Mouse (Mus musculus): ENCODE data around the gene Auts2. TPM values are rescaled to one million over a fixed set of nuclear protein-coding genes. Genes with fewer than 3 reads are reported as not detected.

Gene Auts2
- polyA plus RNA-seq, 1 experiment from 2014 or later, result 1.8 TPM

DNA sequence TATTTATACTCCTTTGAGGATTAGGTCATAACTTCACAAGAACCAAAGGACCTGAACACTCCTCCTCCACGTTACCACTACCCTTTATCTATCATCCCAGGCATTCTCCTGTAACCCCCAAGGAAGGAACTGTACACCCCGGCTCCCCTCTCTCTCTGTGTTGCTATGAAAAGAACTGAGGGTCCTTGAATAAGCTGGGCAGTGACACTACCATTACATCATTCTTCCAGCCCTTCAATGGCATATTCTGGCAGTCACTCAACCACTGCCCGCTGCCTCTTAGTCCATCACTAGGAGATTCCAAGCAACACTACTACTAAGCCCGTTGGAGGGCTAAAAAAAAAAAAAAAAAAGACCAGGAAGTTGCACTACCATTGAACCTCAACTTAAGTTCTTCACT, 620.4 kb downstream of the Auts2 start:
- 34% methylated on average over 4 of the region's 4 CpGs for WGBS (ENCODE audit: insufficient replicate concordance)
- Histone ChIP-seq H3K36me3 (ENCODE audit: control insufficient read depth, insufficient read depth) (no peaks in the 10 kb centered on the region), H3K4me3 (ENCODE audit: low read depth, low read length) (no peak overlapping the region), H3K4me2 (ENCODE audit: low read depth, low read length) (no peak overlapping the region), H3K27me3 (ENCODE audit: control insufficient read depth, insufficient read depth, low read depth, low read length) (no peaks in the 10 kb centered on the region), H3K9me3 (replicated peaks; ENCODE audit: control insufficient read depth, low read length) (no peaks in the 10 kb centered on the region), H3K27ac (ENCODE audit: low read length) (no peak overlapping the region), H3K4me1 (ENCODE audit: control insufficient read depth, low read depth, low read length) (no peaks in the 10 kb centered on the region; the same call in 1 of the 2 replicates), H3K9ac (ENCODE audit: low read depth, low read length) (no peak overlapping the region)
- no peak for ATAC-seq (ENCODE audit: low read depth)

DNA sequence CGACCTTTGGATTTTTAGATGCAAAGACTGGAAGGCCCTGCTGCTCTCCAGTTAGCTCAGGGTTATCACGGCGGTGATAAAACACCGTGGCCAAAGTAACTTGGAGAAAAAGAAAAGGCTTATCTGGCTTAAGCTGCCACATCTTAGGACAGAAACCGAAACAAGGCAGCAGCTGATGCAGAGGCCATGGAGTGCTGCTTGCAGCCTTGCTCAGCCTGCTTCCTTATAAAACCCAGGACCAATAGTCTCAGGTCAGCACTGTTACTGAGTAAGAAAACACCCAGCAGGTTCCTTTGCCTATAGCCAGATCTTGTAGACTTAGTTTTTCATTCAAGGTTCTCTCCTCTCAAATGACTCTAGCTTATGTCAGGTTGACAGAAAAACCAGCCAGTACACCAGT, 621.0 kb downstream of the Auts2 start:
- ATAC-seq (ENCODE audit: low read depth), result no peak
- H3K9me3 ChIP-seq (replicated peaks; ENCODE audit: control insufficient read depth, low read length), result no peaks in the 10 kb centered on the region
- no peaks in the 10 kb centered on the region; the same call in 1 of the 2 replicates for H3K4me1 ChIP-seq (ENCODE audit: control insufficient read depth, low read depth, low read length)
- H3K4me2 ChIP-seq (ENCODE audit: low read depth, low read length), result no peak overlapping the region
- H3K36me3 ChIP-seq (ENCODE audit: control insufficient read depth, insufficient read depth), result no peaks in the 10 kb centered on the region
- no peak overlapping the region for H3K9ac ChIP-seq (ENCODE audit: low read depth, low read length)
- H3K27ac ChIP-seq (ENCODE audit: low read length), result no peak overlapping the region
- H3K27me3 ChIP-seq (ENCODE audit: control insufficient read depth, insufficient read depth, low read depth, low read length), result no peaks in the 10 kb centered on the region
- H3K4me3 ChIP-seq (ENCODE audit: low read depth, low read length), result no peak overlapping the region
- WGBS (ENCODE audit: insufficient replicate concordance), result 33% methylated on average over 5 of the region's 5 CpGs

DNA sequence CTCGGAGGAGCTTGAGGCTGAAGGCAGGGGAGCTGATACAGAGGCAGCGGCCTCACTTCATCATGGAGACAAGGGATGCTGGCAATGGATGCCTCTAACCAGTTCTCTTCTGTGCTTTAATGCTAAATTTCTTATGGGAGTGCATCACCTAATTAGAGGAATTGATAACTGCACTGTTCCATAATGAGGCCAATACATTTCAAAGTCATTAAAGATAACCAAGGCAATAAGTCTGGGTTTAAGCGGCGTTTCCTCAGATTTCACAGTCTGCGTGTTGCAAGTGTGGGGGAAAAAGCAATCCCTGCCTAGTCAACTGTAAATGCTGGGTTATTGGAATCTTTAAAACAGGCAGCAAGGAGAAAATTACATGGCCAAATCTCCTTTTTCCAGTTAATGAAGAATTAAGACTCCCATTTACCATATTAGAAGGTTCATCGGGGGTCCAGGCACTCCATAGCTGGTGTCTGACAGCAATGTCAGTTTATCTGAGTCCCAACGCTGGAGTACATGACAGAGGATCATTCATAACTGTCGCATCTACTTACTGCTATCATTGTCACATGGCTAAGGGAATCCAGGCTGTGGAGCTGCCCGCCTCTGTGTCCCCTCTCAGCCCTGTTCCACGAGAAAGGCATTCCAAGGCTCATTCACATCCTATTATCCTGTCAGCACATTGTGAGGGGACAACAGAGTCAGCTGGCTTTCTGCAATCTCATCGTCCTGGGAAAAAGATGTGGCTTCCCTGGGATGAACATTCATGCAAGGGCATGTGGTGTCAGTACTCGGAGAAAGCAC, 623.0 kb downstream of the Auts2 start:
- no peak overlapping the region for H3K4me2 ChIP-seq (ENCODE audit: low read depth, low read length)
- H3K9ac ChIP-seq (ENCODE audit: low read depth, low read length), result no peak overlapping the region
- no peak overlapping the region for H3K4me3 ChIP-seq (ENCODE audit: low read depth, low read length)
- no peaks in the 10 kb centered on the region for H3K4me1 ChIP-seq (ENCODE audit: control insufficient read depth, low read depth, low read length)
- H3K36me3 ChIP-seq (ENCODE audit: control insufficient read depth, insufficient read depth), result no peaks in the 10 kb centered on the region
- H3K27ac ChIP-seq (ENCODE audit: low read length), result no peak overlapping the region
- H3K9me3 ChIP-seq (replicated peaks; ENCODE audit: control insufficient read depth, low read length), result no peaks in the 10 kb centered on the region
- 53% methylated on average over 12 of the region's 12 CpGs for WGBS (ENCODE audit: insufficient replicate concordance)
- ATAC-seq (ENCODE audit: low read depth), result no peak
- no peaks in the 10 kb centered on the region for H3K27me3 ChIP-seq (ENCODE audit: control insufficient read depth, insufficient read depth, low read depth, low read length)

DNA sequence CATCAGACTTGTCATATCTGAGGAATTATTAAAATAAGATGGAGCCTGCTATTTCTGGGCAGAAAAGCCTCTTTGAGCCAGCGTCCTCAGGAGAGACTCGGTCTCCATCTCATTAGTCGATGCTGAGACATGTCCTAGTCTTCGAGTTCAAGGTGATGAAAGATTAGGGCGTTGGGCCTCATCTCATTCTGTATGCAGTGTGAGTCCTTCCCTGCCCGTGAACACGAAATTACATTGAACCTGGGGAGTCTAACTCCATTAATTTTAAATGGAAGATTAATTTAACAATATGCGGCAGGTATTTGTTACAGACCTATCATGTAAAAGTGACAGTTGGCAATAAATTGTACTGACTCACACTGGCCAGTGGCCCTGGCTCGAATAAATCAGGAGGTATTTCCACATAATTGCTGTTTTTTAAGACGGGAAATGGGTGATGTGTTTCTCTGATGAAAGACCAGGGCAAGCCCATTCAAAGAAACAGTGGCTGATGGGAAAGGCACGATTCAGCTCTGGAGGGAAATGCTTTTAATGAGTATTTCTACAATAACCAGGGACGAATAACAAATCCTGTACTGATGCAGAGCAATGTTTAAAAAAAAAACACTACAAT, 626.2 kb downstream of the Auts2 start:
- Histone ChIP-seq H3K27ac (ENCODE audit: low read length) (no peak overlapping the region), H3K27me3 (ENCODE audit: control insufficient read depth, insufficient read depth, low read depth, low read length) (no peaks in the 10 kb centered on the region), H3K4me3 (ENCODE audit: low read depth, low read length) (no peak overlapping the region), H3K4me1 (ENCODE audit: control insufficient read depth, low read depth, low read length) (no peaks in the 10 kb centered on the region), H3K9me3 (replicated peaks; ENCODE audit: control insufficient read depth, low read length) (no peaks in the 10 kb centered on the region), H3K36me3 (ENCODE audit: control insufficient read depth, insufficient read depth) (no peaks in the 10 kb centered on the region), H3K4me2 (ENCODE audit: low read depth, low read length) (no peak overlapping the region), H3K9ac (ENCODE audit: low read depth, low read length) (no peak overlapping the region)
- WGBS (ENCODE audit: insufficient replicate concordance), result 64% methylated on average over 12 of the region's 12 CpGs
- ATAC-seq (ENCODE audit: low read depth), result no peak

DNA sequence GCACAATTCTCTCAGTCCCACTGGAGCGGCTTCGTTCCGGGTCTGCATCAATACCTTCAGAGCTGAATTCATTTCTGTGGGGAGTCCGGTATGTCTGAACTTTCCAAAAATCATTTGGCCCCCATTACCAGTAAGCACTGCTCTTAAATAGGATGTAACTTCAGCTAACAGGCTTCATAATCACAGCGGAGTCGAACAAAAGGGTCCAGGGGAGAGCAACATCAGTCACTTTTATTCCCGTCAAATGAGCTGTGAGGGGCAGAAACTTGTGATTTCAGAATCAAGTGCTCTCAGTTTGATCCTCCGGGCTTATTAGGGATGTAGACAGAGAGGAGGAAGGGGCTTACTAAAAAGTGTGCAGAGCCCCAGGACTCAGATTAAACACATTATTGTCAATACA, 629.6 kb downstream of the Auts2 start:
- Histone ChIP-seq H3K4me1 (ENCODE audit: control insufficient read depth, low read depth, low read length) (no peaks in the 10 kb centered on the region), H3K4me2 (ENCODE audit: low read depth, low read length) (no peak overlapping the region), H3K4me3 (ENCODE audit: low read depth, low read length) (no peak overlapping the region), H3K9ac (ENCODE audit: low read depth, low read length) (no peak overlapping the region), H3K36me3 (ENCODE audit: control insufficient read depth, insufficient read depth) (no peaks in the 10 kb centered on the region), H3K9me3 (replicated peaks; ENCODE audit: control insufficient read depth, low read length) (no peaks in the 10 kb centered on the region), H3K27me3 (ENCODE audit: control insufficient read depth, insufficient read depth, low read depth, low read length) (no peaks in the 10 kb centered on the region), H3K27ac (ENCODE audit: low read length) (no peak overlapping the region)
- ATAC-seq (ENCODE audit: low read depth), result no peak
- WGBS (ENCODE audit: insufficient replicate concordance), result 76% methylated on average over 8 of the region's 8 CpGs

DNA sequence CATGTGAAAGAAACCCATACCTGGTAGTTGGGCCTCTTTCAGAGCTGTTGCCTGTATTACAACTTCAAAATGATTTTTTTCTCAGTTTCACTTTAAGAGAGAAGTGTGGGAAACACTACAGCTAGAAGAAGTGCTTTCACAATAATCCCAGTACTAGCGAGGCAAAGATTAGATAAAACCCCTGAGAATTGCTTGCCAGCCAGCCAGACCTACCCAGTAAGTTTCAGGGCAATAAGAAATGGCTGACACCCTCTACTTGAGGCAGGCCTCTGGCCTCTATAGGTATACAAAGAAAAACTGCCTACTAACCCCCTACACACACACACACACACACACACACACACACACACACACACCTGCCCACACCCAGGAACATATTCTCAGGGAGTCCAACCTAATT, 630.2 kb downstream of the Auts2 start:
- 24% methylated on average over 1 of the region's 1 CpGs for WGBS (ENCODE audit: insufficient replicate concordance)
- ATAC-seq (ENCODE audit: low read depth), result no peak
- no peak overlapping the region for H3K9ac ChIP-seq (ENCODE audit: low read depth, low read length)

GRCm38 (mm10) chr5:131906313-131906712, 636.8 kb downstream of the Auts2 start:
- no peak overlapping the region for H3K27ac ChIP-seq (ENCODE audit: low read length)
- H3K4me1 ChIP-seq (ENCODE audit: control insufficient read depth, low read depth, low read length), result no peaks in the 10 kb centered on the region
- H3K27me3 ChIP-seq (ENCODE audit: control insufficient read depth, insufficient read depth, low read depth, low read length), result no peaks in the 10 kb centered on the region
- no peaks in the 10 kb centered on the region for H3K9me3 ChIP-seq (replicated peaks; ENCODE audit: control insufficient read depth, low read length)
- H3K4me2 ChIP-seq (ENCODE audit: low read depth, low read length), result no peak overlapping the region
- WGBS (ENCODE audit: insufficient replicate concordance), result 53% methylated on average over 3 of the region's 3 CpGs
- ATAC-seq (ENCODE audit: low read depth), result no peak
- no peak overlapping the region for H3K9ac ChIP-seq (ENCODE audit: low read depth, low read length)
- H3K4me3 ChIP-seq (ENCODE audit: low read depth, low read length), result no peak overlapping the region
- no peaks in the 10 kb centered on the region for H3K36me3 ChIP-seq (ENCODE audit: control insufficient read depth, insufficient read depth)

More for the DNA sequence above, 630.2 kb downstream of the Auts2 start:
- Histone ChIP-seq H3K4me1 (ENCODE audit: control insufficient read depth, low read depth, low read length) (no peaks in the 10 kb centered on the region), H3K4me3 (ENCODE audit: low read depth, low read length) (no peak overlapping the region), H3K36me3 (ENCODE audit: control insufficient read depth, insufficient read depth) (no peaks in the 10 kb centered on the region), H3K27ac (ENCODE audit: low read length) (no peak overlapping the region), H3K4me2 (ENCODE audit: low read depth, low read length) (no peak overlapping the region), H3K27me3 (ENCODE audit: control insufficient read depth, insufficient read depth, low read depth, low read length) (no peaks in the 10 kb centered on the region), H3K9me3 (replicated peaks; ENCODE audit: control insufficient read depth, low read length) (no peaks in the 10 kb centered on the region)

GRCm38 (mm10) chr5:131904478-131904877, 638.7 kb downstream of the Auts2 start:
- no peaks in the 10 kb centered on the region for H3K36me3 ChIP-seq (ENCODE audit: control insufficient read depth, insufficient read depth)
- H3K4me1 ChIP-seq (ENCODE audit: control insufficient read depth, low read depth, low read length), result no peaks in the 10 kb centered on the region
- H3K27ac ChIP-seq (ENCODE audit: low read length), result no peak overlapping the region
- H3K4me2 ChIP-seq (ENCODE audit: low read depth, low read length), result no peak overlapping the region
- WGBS (ENCODE audit: insufficient replicate concordance), result 68% methylated on average over 10 of the region's 10 CpGs
- H3K27me3 ChIP-seq (ENCODE audit: control insufficient read depth, insufficient read depth, low read depth, low read length), result no peaks in the 10 kb centered on the region
- H3K9ac ChIP-seq (ENCODE audit: low read depth, low read length), result no peak overlapping the region
- no peaks in the 10 kb centered on the region for H3K9me3 ChIP-seq (replicated peaks; ENCODE audit: control insufficient read depth, low read length)
- no peak for ATAC-seq (ENCODE audit: low read depth)
- H3K4me3 ChIP-seq (ENCODE audit: low read depth, low read length), result no peak overlapping the region

DNA sequence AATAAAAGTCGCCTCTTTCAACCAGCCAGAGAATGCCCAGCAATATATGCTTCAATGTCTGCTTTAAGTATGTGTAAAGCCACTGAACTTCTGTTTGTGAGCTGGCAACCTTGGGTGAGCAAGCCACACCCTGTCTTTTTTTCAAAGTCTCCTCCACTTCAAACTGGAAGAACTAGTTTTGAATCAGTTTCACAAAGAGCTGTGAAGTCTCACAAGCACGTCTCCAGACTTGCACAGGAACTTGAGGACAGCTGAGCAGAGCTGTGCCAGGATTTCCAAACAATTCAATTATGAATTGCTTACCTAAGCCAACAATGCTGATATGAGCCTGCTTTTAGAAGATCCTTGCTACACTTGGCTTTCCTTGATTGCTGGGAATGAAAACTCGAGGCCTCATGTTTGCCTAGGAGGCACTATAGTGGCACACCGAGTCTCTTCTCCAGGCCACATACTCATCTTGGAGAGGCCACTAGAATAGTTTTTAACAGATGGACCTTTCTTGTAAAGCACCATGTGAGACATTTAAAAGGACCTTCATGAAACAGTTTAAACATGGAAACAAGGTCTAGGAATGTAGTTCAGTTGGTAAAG, 645.0 kb downstream of the Auts2 start:
- WGBS (ENCODE audit: insufficient replicate concordance), result 56% methylated on average over 4 of the region's 4 CpGs
- H3K27me3 ChIP-seq (ENCODE audit: control insufficient read depth, insufficient read depth, low read depth, low read length), result no peaks in the 10 kb centered on the region
- ATAC-seq (ENCODE audit: low read depth), result no peak
- H3K4me3 ChIP-seq (ENCODE audit: low read depth, low read length), result no peak overlapping the region
- no peaks in the 10 kb centered on the region for H3K9me3 ChIP-seq (replicated peaks; ENCODE audit: control insufficient read depth, low read length)
- H3K4me2 ChIP-seq (ENCODE audit: low read depth, low read length), result no peak overlapping the region
- H3K4me1 ChIP-seq (ENCODE audit: control insufficient read depth, low read depth, low read length), result no peaks in the 10 kb centered on the region
- H3K36me3 ChIP-seq (ENCODE audit: control insufficient read depth, insufficient read depth), result no peaks in the 10 kb centered on the region
- no peak overlapping the region for H3K9ac ChIP-seq (ENCODE audit: low read depth, low read length)
- H3K27ac ChIP-seq (ENCODE audit: low read length), result no peak overlapping the region
